Mouse (Mus musculus): ENCODE measurements at regions not wholly inside any gene's neighbourhood (a gene's known extent, or its start where the extent isn't known, plus 50 kb on each side); places are given as distances from the start of the nearest gene placed in this dataset.
A peak's percentile ranks its signal among the peaks of the same experiment; 100 is the strongest.
"Not testable (repeated sequence)": the region's sequence is repeated elsewhere in the genome, so short reads cannot be mapped to it uniquely, and the experiment has no call there.

DNA sequence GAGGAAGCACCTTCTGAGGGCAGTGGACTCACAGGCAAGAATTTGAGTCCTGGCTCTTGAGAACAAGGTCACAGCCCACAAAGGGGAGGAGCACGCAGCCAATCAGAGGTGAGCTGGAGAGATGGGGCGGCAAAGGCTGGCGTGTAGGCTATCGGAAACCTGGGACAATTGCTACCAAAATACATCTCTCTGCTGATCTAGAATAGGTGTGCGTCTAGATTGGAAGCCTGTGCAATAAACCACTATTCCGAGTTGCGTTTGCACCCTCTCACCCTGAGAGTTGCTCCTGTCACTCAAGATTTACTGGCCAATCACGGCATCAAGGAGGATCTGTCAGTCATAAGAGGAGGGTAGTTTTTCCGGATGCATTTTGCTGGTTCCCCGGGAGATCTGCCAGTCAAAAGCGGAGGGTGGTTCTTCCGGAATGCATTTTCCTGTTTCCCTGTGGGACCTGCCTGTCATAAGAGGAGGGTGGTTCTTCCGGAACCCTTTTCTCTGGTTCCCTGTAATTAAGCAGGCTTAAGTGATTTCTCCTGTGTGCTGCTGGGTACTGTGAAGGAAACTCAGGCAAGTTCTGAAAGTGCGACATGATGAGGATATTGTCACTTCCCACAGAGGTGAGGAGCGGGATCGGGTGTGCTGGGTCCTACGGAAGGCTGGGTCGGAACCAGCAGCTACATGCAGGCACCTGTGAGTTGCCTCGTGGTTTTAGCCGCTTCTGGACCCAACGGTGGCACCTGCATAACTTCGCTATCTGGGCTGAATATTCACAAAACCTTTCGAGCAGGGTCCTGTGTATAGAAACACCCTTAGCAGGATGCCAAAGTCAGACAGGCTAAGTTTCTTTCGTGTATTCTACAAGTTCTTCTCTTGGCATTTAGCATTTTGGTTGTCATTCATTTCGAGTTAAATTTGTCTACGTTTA, 112.6 kb upstream of the Zfp960 start:
- H3K9ac ChIP-seq (replicated peaks; ENCODE audit: low read length, poor library complexity, severe bottlenecking); H3K9me3 ChIP-seq (ENCODE audit: low read length); H3K27me3 ChIP-seq (ENCODE audit: insufficient read depth, low read length); H3K36me3 ChIP-seq (ENCODE audit: insufficient read depth, low read length); H3K4me1 ChIP-seq (ENCODE audit: insufficient read depth, low read length): not testable (repeated sequence)
- H3K4me2 ChIP-seq (ENCODE audit: low read depth, low read length, poor library complexity, severe bottlenecking) = peak overlapping the region; percentile 30; the same call in 1 of the 2 replicates
- peak overlapping the region; percentile 38 for H3K4me3 ChIP-seq (ENCODE audit: low read depth, low read length)
- ATAC-seq (ENCODE audit: low FRiP score) (peak; percentile 99), DNase-seq (ENCODE audit: low spot score) (peak; percentile 98)
- H3K27ac ChIP-seq (ENCODE audit: low read depth, low read length) = peak overlapping the region; percentile 7; the same call in 1 of the 2 replicates
- peak; percentile 13; the same call in 1 of the 2 replicates for TF ChIP-seq CTCF (IDR thresholded peaks at IDR 0.05)
- WGBS = 2% methylated on average over 22 of the region's 26 CpGs

DNA sequence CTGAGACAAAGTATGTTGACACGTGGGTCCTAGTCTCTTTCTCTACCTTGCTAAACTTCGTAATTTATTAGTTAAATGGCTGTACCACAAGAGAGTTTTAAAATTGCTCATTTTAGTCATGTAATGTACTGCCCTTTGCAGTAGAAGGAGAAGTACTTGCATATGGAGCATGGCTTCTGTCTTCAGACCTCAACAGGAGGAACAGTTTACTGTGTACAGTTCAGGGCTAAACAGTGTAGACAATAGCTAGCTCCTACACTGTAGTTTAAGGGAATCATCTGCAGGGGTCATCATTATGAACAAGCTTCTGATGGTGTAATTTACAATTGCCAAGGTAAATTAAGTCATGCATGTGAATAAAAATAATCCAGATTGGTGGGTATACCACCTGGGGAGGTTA, 111.8 kb upstream of the Zfp960 start:
- Histone ChIP-seq H3K4me2 (ENCODE audit: low read depth, low read length, poor library complexity, severe bottlenecking) (peak overlapping the region; percentile 30), H3K4me3 (ENCODE audit: low read depth, low read length) (peak overlapping the region; percentile 38)
- not testable (repeated sequence) for H3K27ac ChIP-seq (ENCODE audit: low read depth, low read length); H3K27me3 ChIP-seq (ENCODE audit: insufficient read depth, low read length); H3K4me1 ChIP-seq (ENCODE audit: insufficient read depth, low read length); ATAC-seq (ENCODE audit: low FRiP score); H3K9me3 ChIP-seq (ENCODE audit: low read length); DNase-seq (ENCODE audit: low spot score); H3K9ac ChIP-seq (replicated peaks; ENCODE audit: low read length, poor library complexity, severe bottlenecking); H3K36me3 ChIP-seq (ENCODE audit: insufficient read depth, low read length)
- WGBS = 39% methylated on average over 2 of the region's 2 CpGs

DNA sequence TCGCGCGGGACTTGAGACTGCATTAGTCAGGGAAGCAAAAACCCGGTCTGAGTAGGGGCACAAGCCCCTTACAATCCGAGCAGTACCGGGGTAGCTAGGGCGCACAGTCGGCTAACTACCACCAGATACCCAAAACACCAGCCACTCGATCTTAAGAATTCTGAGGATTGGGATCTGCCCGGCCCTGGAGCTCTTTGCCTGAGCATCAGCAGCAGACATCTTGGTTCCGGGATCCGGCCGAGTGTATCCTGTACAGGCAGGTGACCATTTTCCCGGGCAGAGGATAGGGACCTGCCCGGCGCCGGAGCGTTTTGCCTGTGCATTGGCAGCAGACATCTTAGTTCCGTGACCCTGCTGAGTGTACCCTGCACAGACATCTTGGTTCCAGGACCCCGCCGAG, 66.7 kb upstream of the Zfp960 start:
- not testable (repeated sequence) for H3K9ac ChIP-seq (replicated peaks; ENCODE audit: low read length, poor library complexity, severe bottlenecking); H3K4me3 ChIP-seq (ENCODE audit: low read depth, low read length); H3K27me3 ChIP-seq (ENCODE audit: insufficient read depth, low read length); H3K27ac ChIP-seq (ENCODE audit: low read depth, low read length); DNase-seq (ENCODE audit: low spot score); H3K36me3 ChIP-seq (ENCODE audit: insufficient read depth, low read length); H3K4me1 ChIP-seq (ENCODE audit: insufficient read depth, low read length); ATAC-seq (ENCODE audit: low FRiP score); H3K4me2 ChIP-seq (ENCODE audit: low read depth, low read length, poor library complexity, severe bottlenecking); H3K9me3 ChIP-seq (ENCODE audit: low read length)
- 82% methylated on average over 21 of the region's 21 CpGs for WGBS

DNA sequence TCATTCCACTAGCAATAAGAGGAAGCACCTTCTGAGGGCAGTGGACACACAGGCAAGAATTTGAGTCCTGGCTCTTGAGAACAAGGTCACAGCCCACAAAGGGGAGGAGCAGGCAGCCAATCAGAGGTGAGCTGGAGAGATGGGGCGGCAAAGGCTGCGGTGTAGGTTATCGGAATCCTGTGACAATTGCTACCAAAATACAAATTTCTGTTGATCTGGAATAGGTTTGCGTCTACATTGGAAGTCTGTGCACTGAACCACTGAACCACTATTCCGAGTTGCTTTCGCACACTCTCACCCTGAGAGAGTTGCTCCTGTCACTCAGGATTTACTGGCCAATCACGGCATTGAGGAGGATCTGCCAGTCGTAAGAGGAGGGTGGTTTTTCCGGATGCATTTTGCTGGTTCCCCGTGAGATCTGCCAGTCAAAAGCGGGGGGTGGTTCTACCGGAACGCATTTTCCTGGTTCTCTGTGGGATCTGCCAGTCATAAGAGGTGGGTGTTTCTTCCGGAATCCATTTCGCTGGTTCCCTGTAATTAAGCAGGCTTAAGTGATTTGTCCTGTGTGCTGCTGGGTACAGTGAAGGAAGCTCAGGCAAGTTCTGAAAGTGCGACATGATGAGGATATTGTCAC, 59.2 kb upstream of the Zfp960 start:
- H3K9me3 ChIP-seq (ENCODE audit: low read length); H3K27ac ChIP-seq (ENCODE audit: low read depth, low read length); H3K4me1 ChIP-seq (ENCODE audit: insufficient read depth, low read length); H3K36me3 ChIP-seq (ENCODE audit: insufficient read depth, low read length); H3K27me3 ChIP-seq (ENCODE audit: insufficient read depth, low read length): not testable (repeated sequence)
- ATAC-seq (ENCODE audit: low FRiP score) (peak; percentile 100), DNase-seq (ENCODE audit: low spot score) (peak; percentile 95)
- Histone ChIP-seq H3K4me3 (ENCODE audit: low read depth, low read length) (peak overlapping the region; percentile 38), H3K4me2 (ENCODE audit: low read depth, low read length, poor library complexity, severe bottlenecking) (peak overlapping the region; percentile 35; the same call in 1 of the 2 replicates), H3K9ac (replicated peaks; ENCODE audit: low read length, poor library complexity, severe bottlenecking) (peak overlapping the region; percentile 33; the same call in 1 of the 2 replicates)
- WGBS = 4% methylated on average over 16 of the region's 16 CpGs

DNA sequence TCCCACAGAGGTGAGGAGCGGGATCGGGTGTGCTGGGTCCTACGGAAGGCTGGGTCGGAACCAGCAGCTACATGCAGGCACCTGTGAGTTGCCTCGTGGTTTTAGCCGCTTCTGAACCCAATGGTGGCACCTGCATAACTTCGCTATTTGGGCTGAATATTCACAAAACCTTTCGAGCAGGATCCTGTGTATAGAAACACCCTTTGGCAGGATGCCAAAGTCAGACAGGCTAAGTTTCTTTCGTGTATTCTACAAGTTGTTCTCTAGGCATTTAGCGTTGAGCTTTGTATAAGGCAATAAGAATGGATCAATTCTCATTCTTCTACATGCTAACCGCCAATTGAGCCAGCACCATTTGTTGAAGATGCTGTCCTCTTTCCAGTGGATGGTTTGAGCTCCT, 58.6 kb upstream of the Zfp960 start:
- DNase-seq (ENCODE audit: low spot score) (peak; percentile 25), ATAC-seq (ENCODE audit: low FRiP score) (0 out of 2 replicates have a peak, but pooled peaks have one; percentile 16)
- Histone ChIP-seq H3K9ac (replicated peaks; ENCODE audit: low read length, poor library complexity, severe bottlenecking) (peak overlapping the region; percentile 33; the same call in 1 of the 2 replicates), H3K4me3 (ENCODE audit: low read depth, low read length) (peak overlapping the region; percentile 38), H3K4me2 (ENCODE audit: low read depth, low read length, poor library complexity, severe bottlenecking) (peak overlapping the region; percentile 35)
- H3K27me3 ChIP-seq (ENCODE audit: insufficient read depth, low read length); H3K36me3 ChIP-seq (ENCODE audit: insufficient read depth, low read length); H3K9me3 ChIP-seq (ENCODE audit: low read length); H3K4me1 ChIP-seq (ENCODE audit: insufficient read depth, low read length); H3K27ac ChIP-seq (ENCODE audit: low read depth, low read length): not testable (repeated sequence)
- WGBS = 6% methylated on average over 11 of the region's 11 CpGs
